8 mouse cellular contexts compared by ENCODE assay signal in genomic region chr7:132812619-132813415, GRCm38 (mm10). TPM values are rescaled to one million over a fixed set of nuclear protein-coding genes. Genes with fewer than 3 reads are reported as not detected.
DNase-seq lines count a peak whose midpoint lies in the region; ATAC-seq and TF ChIP-seq lines count a peak whose summit lies in the region.

No protein-coding gene starts in this region.

- H3K4me3 ChIP-seq in bone marrow, adult 2 months (replicated peaks; ENCODE audit: control insufficient read depth, low read depth, low read length): peak overlapping the region; percentile 92

- peaks cover 3% of the 10 kb centered on the region; the same call in 1 of the 2 replicates for H3K4me1 ChIP-seq in bone marrow, adult 2 months (ENCODE audit: control insufficient read depth, insufficient read depth, low read length)

- peak; percentile 24; the same call in 1 of the 2 replicates for ATAC-seq in frontal cortex, adult (ENCODE audit: low TSS enrichment)
- ATAC-seq in erythroblast, adult 5-6 weeks (replicated peaks; ENCODE audit: low FRiP score, poor library complexity, severe bottlenecking): peak; percentile 43
- ATAC-seq in megakaryocyte progenitor cell, adult 5-6 weeks (replicated peaks; ENCODE audit: poor library complexity): peak; percentile 26

- under 1% methylated on average over 59 of the region's 59 CpGs for WGBS in bone marrow, adult 2 months

- TF ChIP-seq CTCF in bone marrow, adult 2 months (IDR thresholded peaks at IDR 0.05; ENCODE audit: control insufficient read depth, insufficient read depth, low read length): no peak

- TF ChIP-seq POLR2A in bone marrow, adult 2 months (IDR thresholded peaks at IDR 0.05; ENCODE audit: borderline replicate concordance, control insufficient read depth, low read depth, low read length): peak; percentile 77; the same call in 1 of the 2 replicates

- intact Hi-C loops in heart, postnatal 14 days (cut with DNase I): loop anchor here (2.0 to 5.0 kb wide), 5 partner anchors 39 to 141 kb away; partner anchors contain the start of gene Eef1akmt2

- no peak for DNase-seq in frontal cortex, postnatal 25 days (ENCODE audit: low spot score in 2 of 2)
- DNase-seq in heart, postnatal 14 days: peak; percentile 66 to 70
- DNase-seq in kidney, postnatal 4 days: peak; percentile 66 to 80
- peak; percentile 71 to 80 for DNase-seq in spleen, postnatal 10 days (ENCODE audit: low spot score in 2 of 2)

- H3K27ac ChIP-seq in bone marrow, adult 2 months (ENCODE audit: control insufficient read depth, insufficient read depth, low read depth, low read length, poor library complexity): peak overlapping the region; percentile 99

RNA-seq across cellular contexts. Expression of gene Fam53b, which starts 0.9 kb away (rescaled TPM):
- 43.2 and 51.4 TPM in 2 replicates for polyA plus RNA-seq in bone marrow, adult 2 months (2011; ENCODE audit: insufficient read depth, insufficient read length, low replicate concordance, missing spikeins)
- 119 and 143 TPM in 2 replicates for total RNA-seq in erythroblast, adult 5-6 weeks (2015; ENCODE audit: low replicate concordance)
- 126 and 169 TPM in 2 replicates for total RNA-seq in erythroblast, adult 5-6 weeks (2017; ENCODE audit: low replicate concordance)
- total RNA-seq in heart, postnatal 14 days (2021): 10 to 100 TPM; 29.2 to 34.1 TPM
- total RNA-seq in megakaryocyte progenitor cell, adult 5-6 weeks (2015): 16.0 and 21.5 TPM in 2 replicates
- total RNA-seq in megakaryocyte progenitor cell, adult 5-6 weeks (2017): 12.2 and 15.9 TPM in 2 replicates

RNA-seq across cellular contexts. Expression of gene Eef1akmt2, which starts 39.7 kb away (rescaled TPM):
- 12.6 and 17.8 TPM in 2 replicates for polyA plus RNA-seq in bone marrow, adult 2 months (2011; ENCODE audit: insufficient read depth, insufficient read length, low replicate concordance, missing spikeins)
- total RNA-seq in erythroblast, adult 5-6 weeks (2015; ENCODE audit: low replicate concordance): 5.6 and 7.3 TPM in 2 replicates
- total RNA-seq in erythroblast, adult 5-6 weeks (2017; ENCODE audit: low replicate concordance): 16.3 and 23.8 TPM in 2 replicates
- total RNA-seq in heart, postnatal 14 days (2021): 10 to 100 TPM in 1 of 2 experiments, 1 to 10 TPM in 1; 9.5 to 10.9 TPM
- total RNA-seq in megakaryocyte progenitor cell, adult 5-6 weeks (2015): 27.3 and 38.6 TPM in 2 replicates
- 48.3 and 48.9 TPM in 2 replicates for total RNA-seq in megakaryocyte progenitor cell, adult 5-6 weeks (2017)

RNA-seq across cellular contexts. Expression of gene Abraxas2, which starts 46.2 kb away (rescaled TPM):
- 8.4 and 20.1 TPM in 2 replicates for polyA plus RNA-seq in bone marrow, adult 2 months (2011; ENCODE audit: insufficient read depth, insufficient read length, low replicate concordance, missing spikeins)
- 14.6 and 15.3 TPM in 2 replicates for total RNA-seq in erythroblast, adult 5-6 weeks (2015; ENCODE audit: low replicate concordance)
- 7.2 and 10.6 TPM in 2 replicates for total RNA-seq in erythroblast, adult 5-6 weeks (2017; ENCODE audit: low replicate concordance)
- total RNA-seq in heart, postnatal 14 days (2021): 10 to 100 TPM; 19.2 to 20.8 TPM
- 48.6 and 48.9 TPM in 2 replicates for total RNA-seq in megakaryocyte progenitor cell, adult 5-6 weeks (2015)
- 38.6 and 45.9 TPM in 2 replicates for total RNA-seq in megakaryocyte progenitor cell, adult 5-6 weeks (2017)

Comparison
In these comparisons a context has a peak if more than half of its experiments do, and no peak if none do; other contexts are left out.
1. DNase-seq: peak in heart, postnatal 14 days (2 of 2), kidney, postnatal 4 days (2 of 2) and spleen, postnatal 10 days (2 of 2); none in frontal cortex, postnatal 25 days (0 of 2).
2. Peak in every context shown above with its lines, with median percentiles within 50 percentile points of each other: ATAC-seq.